Mouse (Mus musculus) embryonic facial prominence, embryonic 13.5 days (tissue): ENCODE results near the gene Tnfrsf9. TPM values are rescaled to one million over a fixed set of nuclear protein-coding genes. Genes with fewer than 3 reads are reported as not detected.

Experiments
- ATAC-seq: fragments of 200-750 bp; cut with Nextera tagmentation; 2 replicates; pipeline ENCODE4 v1.8.0; 2017; ENCODE audit warnings: low read depth; ENCODE audit not compliant: insufficient number of reproducible peaks, insufficient read depth, low FRiP score, low TSS enrichment
- H3K27ac ChIP-seq: fragments of 300-500 bp; sonication (generic); 2 replicates; pipeline ENCODE4 v1.5.1; 2015; ENCODE audit warnings: moderate library complexity, mild to moderate bottlenecking, inconsistent platforms
- H3K27me3 ChIP-seq: fragments of 300-500 bp; sonication (generic); 2 replicates; pipeline ENCODE4 v1.6.1; 2015; ENCODE audit warnings: mild to moderate bottlenecking, inconsistent platforms
- H3K36me3 ChIP-seq: fragments of 300-500 bp; sonication (generic); 2 replicates; pipeline ENCODE4 v1.6.1; 2015; ENCODE audit warnings: mild to moderate bottlenecking, inconsistent platforms
- H3K4me1 ChIP-seq: fragments of 300-500 bp; sonication (generic); 2 replicates; pipeline ENCODE4 v1.6.1; 2015; ENCODE audit warnings: inconsistent platforms
- H3K4me2 ChIP-seq: fragments of 300-500 bp; sonication (generic); 2 replicates; pipeline ENCODE4 v1.6.1; 2015; ENCODE audit warnings: moderate library complexity, mild to moderate bottlenecking, inconsistent platforms
- H3K4me3 ChIP-seq: fragments of 300-500 bp; sonication (generic); 2 replicates; pipeline ENCODE4 v1.5.1; 2015; ENCODE audit warnings: mild to moderate bottlenecking, inconsistent platforms
- H3K9ac ChIP-seq: fragments of 300-500 bp; sonication (generic); 2 replicates; pipeline ENCODE4 v1.6.1; 2015; ENCODE audit warnings: mild to moderate bottlenecking, inconsistent platforms
- H3K9me3 ChIP-seq: fragments of 300-500 bp; sonication (generic); 2 replicates; pipeline ENCODE4 v1.6.1; 2016; ENCODE audit warnings: inconsistent platforms
- WGBS: fragments of 180-500 bp; shearing (Covaris S2); methylation state at CpG from one replicate; pipeline ENCODE4 v1.1.7; 2015; ENCODE audit warnings: mixed read lengths; 5-methylcytosine and 5-hydroxymethylcytosine counted together
- polyA plus RNA-seq: library from polyadenylated mRNA; unstranded; fragments of >200 nt; fragmentation: Nextera tagmentation; extraction: Ambion mirVana; gene quantifications from 2 replicates; pipeline ENCODE4 v1.2.1, GENCODE M21; 2015

Tnfrsf9 gene
- 0.39 and 0.51 TPM in 2 replicates for polyA plus RNA-seq

DNA sequence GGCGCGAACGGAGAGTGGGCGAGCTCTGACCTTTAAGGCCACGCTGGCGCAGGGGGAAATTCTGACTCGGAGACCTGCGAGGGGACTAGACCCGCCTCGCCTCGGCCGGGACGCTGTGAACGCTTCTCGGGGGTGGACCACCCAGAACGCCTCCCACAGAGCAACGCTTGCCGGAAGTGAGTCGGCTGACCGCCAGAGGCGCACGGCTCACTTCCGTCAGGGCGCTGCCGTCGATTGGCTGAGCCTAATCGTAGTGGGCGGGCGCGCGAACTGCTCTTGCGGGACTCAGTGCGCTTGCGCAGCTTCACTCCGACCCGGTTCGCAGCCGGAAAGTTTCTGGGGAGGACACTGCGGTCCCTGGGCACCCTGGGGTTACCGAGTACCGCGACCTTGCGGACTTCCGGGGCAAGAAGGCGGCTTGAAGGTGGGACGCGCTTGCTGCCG, at the start of gene Tnfrsf9, which contains the start of gene Park7:
Gene Tnfrsf9 (plus strand): TSS at position 273 of the 444 bp plus-strand sequence.
Gene Park7 (minus strand): TSS at position 148 of the 444 bp plus-strand sequence.
- Histone ChIP-seq H3K4me3 (peak within 1 kb of the TSS; percentile 58), H3K9ac (peak within 1 kb of the TSS; percentile 88), H3K4me1 (peaks cover 18% of the 10 kb centered on the region), H3K36me3 (no peaks in the 10 kb centered on the region), H3K9me3 (no peaks in the 10 kb centered on the region), H3K27ac (peak within 1 kb of the TSS; percentile 89), H3K4me2 (peak within 1 kb of the TSS; percentile 71), H3K27me3 (no peaks in the 10 kb centered on the region)
- under 1% methylated on average over 48 of the region's 48 CpGs for WGBS
- peak; percentile 79 for ATAC-seq

DNA sequence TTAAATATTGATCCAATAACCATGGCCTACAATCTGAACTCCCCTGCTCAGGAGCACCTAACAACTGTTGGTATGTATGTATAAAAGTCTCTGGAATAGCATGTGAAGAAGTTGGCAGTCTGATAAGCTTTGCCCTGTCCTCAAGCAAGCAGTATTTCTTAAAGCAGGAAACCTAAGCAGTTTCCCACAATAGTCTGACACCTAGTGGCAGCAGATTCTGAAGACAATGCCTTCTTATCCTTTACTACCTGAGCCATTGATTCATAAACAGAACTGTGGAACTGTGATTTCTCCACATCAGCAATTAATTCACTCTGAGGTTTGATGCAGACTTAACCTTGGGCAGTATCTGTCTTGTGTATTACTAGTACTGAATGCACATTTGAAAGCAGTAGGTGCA, 49.0 kb upstream of the Tnfrsf9 start:
- ATAC-seq, result no peak
- Histone ChIP-seq H3K4me1 (peaks cover 39% of the 10 kb centered on the region), H3K4me3 (no peak overlapping the region), H3K27me3 (no peaks in the 10 kb centered on the region), H3K4me2 (no peak overlapping the region), H3K27ac (no peak overlapping the region), H3K9ac (0 out of 2 replicates have a peak overlapping the region, but pooled peaks have one; percentile 36), H3K36me3 (peaks cover 32% of the 10 kb centered on the region), H3K9me3 (no peaks in the 10 kb centered on the region)

DNA sequence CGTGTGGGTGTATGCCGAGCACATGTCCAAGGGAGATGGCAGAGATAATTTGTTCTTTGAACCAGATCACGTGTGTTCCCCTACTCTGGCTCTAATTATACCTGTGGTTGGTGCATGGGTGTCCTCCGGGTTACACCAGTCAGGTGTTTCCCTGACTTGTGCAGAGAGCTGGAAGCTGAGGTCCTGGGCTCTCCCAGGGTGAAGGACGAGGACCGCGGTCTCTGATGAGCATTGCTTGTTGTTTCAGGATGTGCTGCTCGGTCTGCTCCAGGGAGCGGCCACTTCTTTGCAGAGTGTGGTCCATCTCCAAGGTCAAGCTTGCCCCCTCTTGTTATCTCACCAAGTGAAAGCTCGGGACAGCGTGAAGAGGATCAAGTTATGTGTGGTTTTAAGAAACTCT, 48.3 kb upstream of the Tnfrsf9 start:
- Histone ChIP-seq H3K36me3 (peaks cover 32% of the 10 kb centered on the region), H3K9ac (no peak overlapping the region), H3K27ac (no peak overlapping the region), H3K4me1 (peaks cover 46% of the 10 kb centered on the region), H3K27me3 (no peaks in the 10 kb centered on the region), H3K4me3 (no peak overlapping the region), H3K4me2 (no peak overlapping the region), H3K9me3 (no peaks in the 10 kb centered on the region)
- 84% methylated on average over 11 of the region's 11 CpGs for WGBS
- ATAC-seq, result no peak

DNA sequence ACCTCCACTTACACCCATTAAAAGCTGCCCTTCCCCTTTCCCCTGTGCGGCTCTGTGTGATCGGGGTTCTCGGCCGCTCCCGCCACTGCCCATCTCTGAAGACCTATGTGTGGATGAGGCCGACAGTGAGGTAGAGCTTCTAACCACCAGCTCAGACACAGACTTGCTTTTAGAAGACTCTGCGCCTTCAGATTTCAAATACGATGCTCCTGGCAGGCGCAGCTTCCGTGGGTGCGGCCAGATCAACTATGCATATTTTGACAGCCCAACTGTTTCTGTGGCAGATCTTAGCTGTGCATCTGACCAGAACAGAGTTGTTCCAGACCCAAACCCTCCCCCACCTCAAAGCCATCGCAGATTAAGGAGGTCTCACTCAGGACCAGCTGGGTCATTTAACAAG, 47.9 kb upstream of the Tnfrsf9 start:
- no peak overlapping the region for H3K4me2 ChIP-seq
- no peak overlapping the region for H3K27ac ChIP-seq
- WGBS, result 90% methylated on average over 11 of the region's 12 CpGs
- no peaks in the 10 kb centered on the region for H3K9me3 ChIP-seq
- H3K27me3 ChIP-seq, result no peaks in the 10 kb centered on the region
- ATAC-seq, result no peak
- no peak overlapping the region for H3K4me3 ChIP-seq
- H3K4me1 ChIP-seq, result peaks cover 50% of the 10 kb centered on the region
- H3K36me3 ChIP-seq, result peaks cover 32% of the 10 kb centered on the region
- H3K9ac ChIP-seq, result no peak overlapping the region

DNA sequence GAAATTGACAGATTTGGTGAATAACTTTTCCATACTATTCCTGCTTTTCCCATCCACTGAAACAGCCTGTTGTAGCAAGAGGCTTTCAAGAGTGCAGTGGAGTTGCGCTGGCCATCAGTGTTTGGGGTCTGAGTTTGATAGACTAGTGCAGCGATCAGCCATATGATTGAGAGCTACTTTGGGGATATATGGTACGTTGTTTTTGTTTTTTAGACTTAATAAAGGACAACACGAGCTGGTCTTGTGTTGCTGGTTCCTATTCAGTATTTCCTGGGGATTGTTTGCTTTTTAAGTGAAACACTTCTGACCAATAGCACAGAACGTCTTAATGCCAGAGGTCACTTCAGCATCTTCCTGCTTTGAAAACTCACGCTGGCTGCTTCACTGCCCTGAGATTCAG, 46.2 kb upstream of the Tnfrsf9 start:
- Histone ChIP-seq H3K9me3 (no peaks in the 10 kb centered on the region), H3K4me2 (no peak overlapping the region), H3K9ac (no peak overlapping the region), H3K36me3 (peaks cover 32% of the 10 kb centered on the region), H3K4me1 (peaks cover 61% of the 10 kb centered on the region), H3K4me3 (no peak overlapping the region), H3K27ac (no peak overlapping the region), H3K27me3 (no peaks in the 10 kb centered on the region)
- WGBS, result 78% methylated on average over 6 of the region's 6 CpGs
- ATAC-seq, result no peak

DNA sequence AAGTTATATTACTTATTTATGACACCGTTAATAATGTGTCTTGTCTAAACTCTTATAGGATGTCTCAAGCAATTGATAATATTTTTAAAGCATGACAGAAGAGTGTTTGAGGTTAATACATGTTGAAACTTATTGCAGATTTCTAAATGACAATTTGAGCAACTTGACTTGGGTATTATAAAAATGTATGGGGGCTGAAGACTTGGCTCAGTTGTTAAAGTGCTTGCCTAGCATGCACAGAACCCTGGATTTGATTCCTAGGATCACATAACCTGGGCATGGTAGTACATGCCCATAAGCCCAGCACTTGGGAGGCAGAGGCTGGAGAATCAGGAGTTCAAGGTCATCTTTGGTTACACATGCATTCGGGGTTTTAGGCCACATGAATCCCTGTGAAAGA, 45.5 kb upstream of the Tnfrsf9 start:
- Histone ChIP-seq H3K27me3 (no peaks in the 10 kb centered on the region), H3K4me3 (no peak overlapping the region), H3K9me3 (no peaks in the 10 kb centered on the region), H3K9ac (no peak overlapping the region), H3K27ac (no peak overlapping the region), H3K4me1 (peaks cover 61% of the 10 kb centered on the region), H3K36me3 (peaks cover 32% of the 10 kb centered on the region), H3K4me2 (no peak overlapping the region)
- no peak for ATAC-seq
- WGBS, result 67% methylated on average over 2 of the region's 2 CpGs

- peak overlapping the region; percentile 40; the same call in 1 of the 2 replicates for H3K9ac ChIP-seq
- no peak for ATAC-seq
- no peaks in the 10 kb centered on the region for H3K9me3 ChIP-seq
- WGBS, result 60% methylated on average over 17 of the region's 17 CpGs
- H3K27me3 ChIP-seq, result no peaks in the 10 kb centered on the region
- no peak overlapping the region for H3K4me3 ChIP-seq
- H3K4me1 ChIP-seq, result peaks cover 55% of the 10 kb centered on the region
- H3K36me3 ChIP-seq, result peaks cover 32% of the 10 kb centered on the region
- peak overlapping the region; percentile 73 for H3K27ac ChIP-seq
- no peak overlapping the region for H3K4me2 ChIP-seq
Measured at GRCm38 (mm10) chr4:150869276-150870197, 44.8 kb upstream of the Tnfrsf9 start.

DNA sequence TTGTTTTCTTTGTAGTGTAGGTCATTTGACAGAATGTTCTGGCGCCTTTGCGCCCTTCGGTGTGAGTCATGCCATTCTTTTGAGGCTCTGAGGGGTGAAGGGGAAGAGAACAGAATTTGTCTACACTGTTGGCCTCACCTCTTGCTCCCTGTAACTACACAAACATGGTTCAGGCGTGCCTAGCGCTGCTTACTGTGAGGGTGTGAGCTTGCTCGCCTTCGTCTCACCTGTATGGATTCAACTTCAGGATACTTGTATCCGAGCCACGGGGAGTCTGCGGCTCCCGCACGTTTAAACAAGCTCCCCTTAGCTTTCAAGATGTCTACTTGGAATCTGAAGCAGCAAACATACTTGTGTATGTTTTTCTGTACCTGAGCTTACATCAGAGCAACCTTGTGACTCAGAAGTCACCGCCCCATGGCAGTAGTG, 43.4 kb upstream of the Tnfrsf9 start:
- peaks cover 43% of the 10 kb centered on the region for H3K4me1 ChIP-seq
- no peak overlapping the region for H3K9ac ChIP-seq
- no peaks in the 10 kb centered on the region for H3K9me3 ChIP-seq
- no peaks in the 10 kb centered on the region for H3K27me3 ChIP-seq
- H3K36me3 ChIP-seq, result peaks cover 22% of the 10 kb centered on the region
- peak overlapping the region; percentile 73 for H3K27ac ChIP-seq
- H3K4me3 ChIP-seq, result no peak overlapping the region
- no peak overlapping the region for H3K4me2 ChIP-seq
- no peak for ATAC-seq
- 75% methylated on average over 13 of the region's 13 CpGs for WGBS

DNA sequence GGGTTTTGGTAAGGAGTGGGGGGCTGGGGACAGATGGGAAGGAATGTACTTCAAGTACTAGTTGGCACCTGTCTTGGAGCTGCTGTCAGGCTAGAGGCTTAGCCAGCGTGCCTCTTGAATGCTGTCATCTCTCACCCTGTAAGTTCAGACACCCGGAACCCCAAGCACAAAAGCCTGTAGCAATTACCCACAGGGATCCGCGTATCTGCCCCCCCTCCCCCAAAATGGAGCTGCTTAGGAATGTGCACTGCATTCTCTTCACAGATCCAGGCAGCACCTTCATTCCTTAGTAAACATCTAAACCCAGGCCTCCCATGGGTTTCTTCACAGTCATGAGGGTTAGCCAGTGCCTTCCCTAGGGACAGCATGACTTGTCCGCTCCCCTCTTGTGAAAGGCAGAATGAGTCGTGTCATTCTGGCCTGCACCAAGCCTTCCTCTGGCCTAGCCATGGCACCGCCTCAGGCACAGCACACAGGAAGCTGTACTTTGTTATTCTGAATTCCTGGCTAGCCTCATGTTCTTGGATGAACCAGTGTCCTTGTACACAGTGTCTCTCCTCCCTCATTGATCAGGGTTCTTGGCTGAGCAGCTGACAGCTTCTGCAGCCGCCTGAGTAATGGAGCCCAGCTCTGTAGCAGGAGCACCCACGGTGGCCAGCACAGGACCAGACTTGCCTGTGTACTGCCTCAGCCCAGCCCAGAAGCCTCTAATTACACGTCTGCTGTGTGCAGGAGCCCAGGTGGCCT, 42.8 kb upstream of the Tnfrsf9 start:
- Histone ChIP-seq H3K4me2 (peak overlapping the region; percentile 30), H3K4me3 (no peak overlapping the region), H3K9me3 (no peaks in the 10 kb centered on the region), H3K4me1 (peaks cover 42% of the 10 kb centered on the region), H3K27ac (peak overlapping the region; percentile 73), H3K9ac (no peak overlapping the region), H3K36me3 (peaks cover 17% of the 10 kb centered on the region), H3K27me3 (no peaks in the 10 kb centered on the region)
- ATAC-seq, result peak; percentile 84
- 22% methylated on average over 10 of the region's 10 CpGs for WGBS

GRCm38 (mm10) chr4:150872139-150872651, 42.2 kb upstream of the Tnfrsf9 start:
- Histone ChIP-seq H3K4me1 (peaks cover 42% of the 10 kb centered on the region), H3K36me3 (peaks cover 10% of the 10 kb centered on the region), H3K27ac (peak overlapping the region; percentile 73), H3K4me2 (peak overlapping the region; percentile 30), H3K27me3 (no peaks in the 10 kb centered on the region), H3K4me3 (no peak overlapping the region), H3K9me3 (no peaks in the 10 kb centered on the region), H3K9ac (peak overlapping the region; percentile 62)
- 8% methylated on average over 9 of the region's 9 CpGs for WGBS
- ATAC-seq, result 0 out of 2 replicates have a peak, but pooled peaks have one; percentile 8

DNA sequence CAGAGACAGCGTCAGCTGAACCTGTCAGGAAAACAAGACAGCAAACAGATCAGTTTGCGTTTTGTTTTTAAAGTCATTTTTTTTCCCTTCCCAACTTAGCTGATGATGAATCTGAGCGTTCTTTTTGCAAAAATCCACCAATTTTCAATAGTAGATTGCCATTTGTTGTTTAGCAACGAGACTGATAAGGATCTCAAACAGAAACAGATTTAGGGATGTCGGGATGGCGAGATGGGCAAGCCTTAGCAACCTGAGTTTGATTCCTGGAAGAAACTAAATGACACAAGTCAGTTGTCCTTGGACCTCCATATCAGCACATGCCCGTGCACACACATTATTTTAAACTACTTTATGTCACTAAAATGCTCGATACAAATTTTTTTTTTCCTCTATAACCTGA, 41.7 kb upstream of the Tnfrsf9 start:
- Histone ChIP-seq H3K4me1 (peaks cover 42% of the 10 kb centered on the region), H3K4me2 (peak overlapping the region; percentile 30), H3K4me3 (no peak overlapping the region), H3K27ac (peak overlapping the region; percentile 73), H3K36me3 (peaks cover 5% of the 10 kb centered on the region), H3K9me3 (no peaks in the 10 kb centered on the region), H3K27me3 (no peaks in the 10 kb centered on the region), H3K9ac (no peak overlapping the region; the same call in 1 of the 2 replicates)
- 51% methylated on average over 8 of the region's 8 CpGs for WGBS
- ATAC-seq, result no peak
